In the genomic region with DNA sequence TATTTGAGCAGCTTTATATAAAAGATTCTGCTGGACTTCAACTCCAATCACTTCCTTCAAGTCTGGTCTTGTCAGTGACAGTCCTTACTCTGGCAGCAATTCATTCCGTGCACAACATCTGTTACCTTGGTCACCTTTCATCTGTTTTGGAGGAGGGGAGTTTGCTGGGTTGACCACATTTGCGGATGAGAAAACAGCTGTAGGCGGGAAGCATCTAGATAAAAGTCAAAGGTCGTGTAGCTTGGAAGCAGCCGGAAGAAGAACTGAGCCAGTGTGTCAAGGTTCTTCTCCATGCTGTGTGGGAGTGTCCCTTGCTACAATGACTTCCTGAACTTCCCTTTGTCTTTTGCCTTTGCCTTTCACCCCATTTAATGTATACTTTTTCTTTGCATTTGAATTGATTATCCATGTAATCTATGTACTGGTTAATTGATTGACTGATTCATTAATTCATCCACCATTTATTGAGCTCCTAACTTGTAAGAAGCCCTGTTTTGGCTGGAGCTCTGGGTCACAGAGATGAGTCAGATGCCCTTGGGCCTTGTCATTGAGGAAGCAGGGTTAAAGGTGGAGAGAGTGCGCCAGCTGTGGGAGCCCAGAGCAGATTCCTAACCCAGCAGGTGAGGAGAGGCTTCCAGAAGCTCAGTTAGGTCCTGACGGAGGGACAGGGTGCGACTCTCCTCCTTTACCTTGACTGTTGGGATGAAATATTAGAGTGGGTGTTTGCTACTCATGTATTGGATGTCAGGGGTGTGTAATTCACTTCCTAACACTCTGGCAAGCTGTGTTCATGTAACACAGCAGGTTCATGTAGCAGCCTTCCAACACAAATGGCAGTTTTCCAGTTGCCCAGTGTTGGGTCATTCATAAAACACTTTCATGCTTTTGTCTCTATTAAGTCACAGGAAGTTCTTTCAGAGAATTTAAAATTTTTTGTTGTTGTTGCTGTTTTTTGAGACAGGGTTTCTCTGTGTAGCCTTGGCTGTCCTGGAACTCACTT, we compare ENCODE assay signal across 13 mouse cellular contexts. TPM values are rescaled to one million over a fixed set of nuclear protein-coding genes. Genes with fewer than 3 reads are reported as not detected.
DNase-seq lines count a peak whose midpoint lies in the region; ATAC-seq and TF ChIP-seq lines count a peak whose summit lies in the region.
"Had no signal": no experiment of that assay in that cellular context is flagged by ENCODE, and none has a peak within 500 bp of the region (broad histone marks: within the 10 kb centered on the region; RNA-seq: fewer than 3 reads in every experiment).

No protein-coding gene starts in this region.

- no peaks in the 10 kb centered on the region for H3K27me3 ChIP-seq in limb, embryonic 10.5 days (ENCODE audit: low read depth, poor library complexity, severe bottlenecking)
- no peaks in the 10 kb centered on the region for H3K27me3 ChIP-seq in liver, embryonic 12.5 days (replicated peaks)
- H3K27me3 ChIP-seq: liver, embryonic 13.5 days; midbrain, embryonic 12.5 days; neural tube, embryonic 15.5 days had no signal

- no peak for TF ChIP-seq CTCF in layer of hippocampus, adult 2 months (conservative IDR thresholded peaks at IDR 0.05)

- no peaks in the 10 kb centered on the region for H3K9me3 ChIP-seq in limb, embryonic 10.5 days (replicated peaks)
- H3K9me3 ChIP-seq in liver, embryonic 12.5 days (replicated peaks) = no peaks in the 10 kb centered on the region
- H3K9me3 ChIP-seq: liver, embryonic 13.5 days; midbrain, embryonic 12.5 days; neural tube, embryonic 15.5 days had no signal

- 54% methylated on average over 8 of the region's 8 CpGs for WGBS in limb, embryonic 10.5 days
- 52% methylated on average over 8 of the region's 8 CpGs for WGBS in liver, embryonic 12.5 days (ENCODE audit: insufficient replicate concordance)

- H3K4me2 ChIP-seq in liver, embryonic 12.5 days = no peak overlapping the region
- H3K4me2 ChIP-seq: liver, embryonic 13.5 days; midbrain, embryonic 12.5 days; neural tube, embryonic 15.5 days had no signal

- peak; percentile 31 to 83 for DNase-seq in adrenal gland, adult (ENCODE audit: inconsistent age in 2 of 2, low spot score in 1 of 2)
- no peak for DNase-seq in adrenal gland, postnatal 4 days (ENCODE audit: low spot score in 2 of 2)
- DNase-seq in spleen, postnatal 36 days (ENCODE audit: low spot score in 2 of 2) = peak; percentile 12 to 13
- no peak for DNase-seq in spleen, postnatal 10 days (ENCODE audit: low spot score in 2 of 2)
- DNase-seq in limb, embryonic 10.5 days (ENCODE audit: low spot score) = no peak
- no peak for DNase-seq in layer of hippocampus, adult 2 months (ENCODE audit: low spot score in 2 of 2)
- DNase-seq: cerebellum, adult 18-20 months; gastrocnemius, adult 2 months; liver, embryonic 13.5 days had no signal

- H3K27ac ChIP-seq in limb, embryonic 10.5 days = no peak overlapping the region
- H3K27ac ChIP-seq in layer of hippocampus, adult 2 months = no peak overlapping the region
- no peak overlapping the region for H3K27ac ChIP-seq in liver, embryonic 12.5 days
- H3K27ac ChIP-seq: gastrocnemius, adult 2 months; liver, embryonic 13.5 days; midbrain, embryonic 12.5 days; neural tube, embryonic 15.5 days had no signal

- peaks cover 8% of the 10 kb centered on the region; the same call in 1 of the 2 replicates for H3K4me1 ChIP-seq in limb, embryonic 10.5 days
- 0 out of 2 replicates have a peak, but pooled peaks cover 3% of the 10 kb centered on the region for H3K4me1 ChIP-seq in liver, embryonic 12.5 days
- H3K4me1 ChIP-seq: midbrain, embryonic 12.5 days; neural tube, embryonic 15.5 days had no signal

- peak; percentile 84 for ATAC-seq in inflammation-experienced regulatory T-cells, adult 6 months
- ATAC-seq in liver, embryonic 12.5 days = no peak

- no peak overlapping the region for H3K9ac ChIP-seq in liver, embryonic 12.5 days
- H3K9ac ChIP-seq: liver, embryonic 13.5 days; midbrain, embryonic 12.5 days; neural tube, embryonic 15.5 days had no signal

- no peak overlapping the region for H3K4me3 ChIP-seq in limb, embryonic 10.5 days
- no peak overlapping the region for H3K4me3 ChIP-seq in layer of hippocampus, adult 2 months
- H3K4me3 ChIP-seq in liver, embryonic 12.5 days = no peak overlapping the region
- H3K4me3 ChIP-seq: gastrocnemius, adult 2 months; liver, embryonic 13.5 days; midbrain, embryonic 12.5 days; neural tube, embryonic 15.5 days had no signal

- no peaks in the 10 kb centered on the region for H3K36me3 ChIP-seq in limb, embryonic 10.5 days
- no peaks in the 10 kb centered on the region for H3K36me3 ChIP-seq in liver, embryonic 12.5 days
- H3K36me3 ChIP-seq: liver, embryonic 13.5 days; midbrain, embryonic 12.5 days; neural tube, embryonic 15.5 days had no signal

RNA-seq across cellular contexts. Expression of a gene that starts 6.4 kb away (rescaled TPM):
- total RNA-seq in adrenal gland, postnatal 4 days (2021) = 10 to 100 TPM; 72.3 to 87.5 TPM
- polyA plus RNA-seq in inflammation-experienced regulatory T-cells, adult 6 months (2017; shearing (Covaris generic)) = 10 to 100 TPM; 13.4 to 35.3 (median 26.6) TPM
- polyA plus RNA-seq in limb, embryonic 10.5 days (2016; fragmentation: Nextera tagmentation; extraction: Ambion mirVana) = 29.6 and 39.6 TPM in 2 replicates
- total RNA-seq in layer of hippocampus, adult 2 months (2021) = 100 to 1,000 TPM; 220 to 229 TPM
- 7.1 and 8.9 TPM in 2 replicates for polyA plus RNA-seq in liver, embryonic 12.5 days (2016; fragmentation: Nextera tagmentation; extraction: Ambion mirVana)

RNA-seq across cellular contexts. Expression of a gene that starts 37.9 kb away (rescaled TPM):
- 10 to 100 TPM in 1 of 2 experiments, 1 to 10 TPM in 1; 8.7 to 10.1 TPM for total RNA-seq in adrenal gland, postnatal 4 days (2021)
- polyA plus RNA-seq in inflammation-experienced regulatory T-cells, adult 6 months (2017; shearing (Covaris generic)) = under 1 TPM in 2 of 3 experiments, not detected in 1; 0.13 to 0.20 TPM
- 0.83 and 1.5 TPM in 2 replicates for polyA plus RNA-seq in limb, embryonic 10.5 days (2016; fragmentation: Nextera tagmentation; extraction: Ambion mirVana)
- 100 to 1,000 TPM; 199 to 203 TPM for total RNA-seq in layer of hippocampus, adult 2 months (2021)
- 0.26 and 0.43 TPM in 2 replicates for polyA plus RNA-seq in liver, embryonic 12.5 days (2016; fragmentation: Nextera tagmentation; extraction: Ambion mirVana)

Comparison
In these comparisons a context has a peak if more than half of its experiments do, and no peak if none do; other contexts are left out.
1. DNase-seq: peak in adrenal gland, adult (2 of 2) and spleen, postnatal 36 days (2 of 2); none in adrenal gland, postnatal 4 days (0 of 2), spleen, postnatal 10 days (0 of 2), limb, embryonic 10.5 days (single experiment) and layer of hippocampus, adult 2 months (0 of 2).